Mouse (Mus musculus): ENCODE data around the gene Hist1h2ah. TPM values are rescaled to one million over a fixed set of nuclear protein-coding genes. Genes with fewer than 3 reads are reported as not detected.

Hist1h2ah gene
- polyA plus RNA-seq (2017; shearing (Covaris generic)): not detected

GRCm38 (mm10) chr13:22035267-22036148, at the start of gene Hist1h2ah, which contains the start of gene Hist1h2bk:
Hist1h2ah (minus strand) TSS chr13:22035568.
Hist1h2bk (plus strand) TSS chr13:22035870.

GRCm38 (mm10) chr13:22084140-22084539, 48.8 kb upstream of the Hist1h2ah start, which contains the start of gene Vmn1r188:
Vmn1r188 (plus strand) TSS chr13:22084440.

GRCm38 (mm10) chr13:22042568-22043502, 7.5 kb upstream of the Hist1h2ah start, which contains the start of the genes Hist1h2ag and Hist1h2bj:
Hist1h2ag (minus strand) TSS chr13:22042944.
Hist1h2bj (plus strand) TSS chr13:22043214.

GRCm38 (mm10) chr13:22041142-22041536, 5.8 kb upstream of the Hist1h2ah start, which contains the start of gene Hist1h4i:
Hist1h4i (minus strand) TSS chr13:22041362.

GRCm38 (mm10) chr13:22009642-22010041, 25.7 kb downstream of the Hist1h2ah start, which contains the start of gene Prss16:
Prss16 (minus strand) TSS chr13:22009742.

Other genes with a start within 250 kb of the Hist1h2ah start
- not detected for gene Hist1h2an, start 248.3 kb downstream of the Hist1h2ah start, polyA plus RNA-seq (2017; shearing (Covaris generic))
- gene Hist1h2bp, start 248.1 kb downstream of the Hist1h2ah start, polyA plus RNA-seq (2017; shearing (Covaris generic)): not detected
- gene Hist1h2bq, start 225.4 kb downstream of the Hist1h2ah start, polyA plus RNA-seq (2017; shearing (Covaris generic)): 6.5 TPM
- not detected for gene Hist1h2ao, start 225.1 kb downstream of the Hist1h2ah start, polyA plus RNA-seq (2017; shearing (Covaris generic))
- 42.3 TPM for gene Hist1h4m, start 223.8 kb downstream of the Hist1h2ah start, polyA plus RNA-seq (2017; shearing (Covaris generic))
- 3.8 TPM for gene Hist1h4n, start 203.4 kb downstream of the Hist1h2ah start, polyA plus RNA-seq (2017; shearing (Covaris generic))
- 104 TPM for gene Hist1h2ap, start 202.1 kb downstream of the Hist1h2ah start, polyA plus RNA-seq (2017; shearing (Covaris generic))
- gene Hist1h2br, start 201.8 kb downstream of the Hist1h2ah start, polyA plus RNA-seq (2017; shearing (Covaris generic)): 6.7 TPM
- gene Zfp184, start 90.5 kb downstream of the Hist1h2ah start, polyA plus RNA-seq (2017; shearing (Covaris generic)): 0.24 TPM
- not detected for gene Pom121l2, start 54.4 kb downstream of the Hist1h2ah start, polyA plus RNA-seq (2017; shearing (Covaris generic))
- 0.20 TPM for gene Prss16, start 25.8 kb downstream of the Hist1h2ah start, polyA plus RNA-seq (2017; shearing (Covaris generic))
- not detected for gene Hist1h2bk, start 302 bp upstream of the Hist1h2ah start, polyA plus RNA-seq (2017; shearing (Covaris generic))
- 12.9 TPM for gene Hist1h4i, start 5.8 kb upstream of the Hist1h2ah start, polyA plus RNA-seq (2017; shearing (Covaris generic))
- gene Hist1h2ag, start 7.4 kb upstream of the Hist1h2ah start, polyA plus RNA-seq (2017; shearing (Covaris generic)): 2.4 TPM
- gene Hist1h2bj, start 7.6 kb upstream of the Hist1h2ah start, polyA plus RNA-seq (2017; shearing (Covaris generic)): 3.9 TPM
- gene Vmn1r188, start 48.9 kb upstream of the Hist1h2ah start, polyA plus RNA-seq (2017; shearing (Covaris generic)): not detected
- not detected for gene Vmn1r189, start 70.3 kb upstream of the Hist1h2ah start, polyA plus RNA-seq (2017; shearing (Covaris generic))
- gene Vmn1r191, start 148.4 kb upstream of the Hist1h2ah start, polyA plus RNA-seq (2017; shearing (Covaris generic)): not detected
- not detected for gene Vmn1r192, start 155.6 kb upstream of the Hist1h2ah start, polyA plus RNA-seq (2017; shearing (Covaris generic))
- not detected for gene Vmn1r193, start 187.6 kb upstream of the Hist1h2ah start, polyA plus RNA-seq (2017; shearing (Covaris generic))
- gene Vmn1r194, start 208.6 kb upstream of the Hist1h2ah start, polyA plus RNA-seq (2017; shearing (Covaris generic)): not detected
- gene Vmn1r195, start 235.0 kb upstream of the Hist1h2ah start, polyA plus RNA-seq (2017; shearing (Covaris generic)): not detected

Measured in inflammation-experienced regulatory T-cells, adult 16 weeks (primary cell).